ENCODE assay signal across 18 mouse cellular contexts in genomic region chr16:51916337-51916736, GRCm38 (mm10).
A peak's percentile ranks its signal among the peaks of the same experiment; 100 is the strongest.
DNase-seq lines count a peak whose midpoint lies in the region; ATAC-seq and TF ChIP-seq lines count a peak whose summit lies in the region.
"Had no signal": no experiment of that assay in that cellular context is flagged by ENCODE, and none has a peak within 500 bp of the region (broad histone marks: within the 10 kb centered on the region; RNA-seq: fewer than 3 reads in every experiment).

No protein-coding gene starts in this region.

- TF ChIP-seq EP300 in heart, adult 2 months (IDR thresholded peaks at IDR 0.05; ENCODE audit: insufficient read depth, low read depth, low read length), result no peak

- no peaks in the 10 kb centered on the region for H3K27me3 ChIP-seq in heart, embryonic 14.5 days (ENCODE audit: control insufficient read depth, insufficient read depth, low read length)
- no peaks in the 10 kb centered on the region for H3K27me3 ChIP-seq in heart, adult 2 months (ENCODE audit: control insufficient read depth, insufficient read depth, low read length)
- no peaks in the 10 kb centered on the region for H3K27me3 ChIP-seq in embryonic facial prominence, embryonic 14.5 days (replicated peaks; ENCODE audit: control insufficient read depth, insufficient read depth, low read length)
- no peaks in the 10 kb centered on the region for H3K27me3 ChIP-seq in midbrain, embryonic 12.5 days
- no peaks in the 10 kb centered on the region for H3K27me3 ChIP-seq in intestine, embryonic 15.5 days (replicated peaks)
- H3K27me3 ChIP-seq: embryonic facial prominence, embryonic 15.5 days; heart, embryonic 15.5 days; limb, embryonic 15.5 days had no signal

- no peak for ATAC-seq in heart, embryonic 14.5 days (ENCODE audit: insufficient number of reproducible peaks, insufficient read depth, low FRiP score, low read depth)
- peak; percentile 44; the same call in 1 of the 2 replicates for ATAC-seq in embryonic facial prominence, embryonic 14.5 days (ENCODE audit: low read depth)
- peak; percentile 69; the same call in 1 of the 2 replicates for ATAC-seq in midbrain, embryonic 12.5 days (ENCODE audit: low FRiP score, low read depth)
- ATAC-seq in intestine, embryonic 15.5 days, result no peak
- ATAC-seq: liver, postnatal 0 days had no signal

- intact Hi-C loops in heart, adult 2 months (cut with DNase I), result no loop called here

- no peaks in the 10 kb centered on the region for H3K36me3 ChIP-seq in heart, embryonic 14.5 days (ENCODE audit: control insufficient read depth, insufficient read depth, low read length)
- H3K36me3 ChIP-seq in heart, adult 2 months (ENCODE audit: control insufficient read depth, insufficient read depth, low read length), result no peaks in the 10 kb centered on the region
- H3K36me3 ChIP-seq in embryonic facial prominence, embryonic 14.5 days (ENCODE audit: control insufficient read depth, insufficient read depth, low read length), result no peaks in the 10 kb centered on the region
- no peaks in the 10 kb centered on the region for H3K36me3 ChIP-seq in midbrain, embryonic 12.5 days
- no peaks in the 10 kb centered on the region for H3K36me3 ChIP-seq in intestine, embryonic 15.5 days
- H3K36me3 ChIP-seq: embryonic facial prominence, embryonic 15.5 days; heart, embryonic 15.5 days; limb, embryonic 15.5 days had no signal

- 28% methylated on average over 5 of the region's 5 CpGs for WGBS in heart, embryonic 14.5 days
- WGBS in heart, adult 2 months, result 39% methylated on average over 5 of the region's 5 CpGs
- WGBS in embryonic facial prominence, embryonic 14.5 days, result 49% methylated on average over 5 of the region's 5 CpGs
- WGBS in midbrain, embryonic 12.5 days, result 63% methylated on average over 5 of the region's 5 CpGs
- 52% methylated on average over 5 of the region's 5 CpGs for WGBS in intestine, embryonic 15.5 days

- H3K27ac ChIP-seq in heart, embryonic 14.5 days (replicated peaks in 1 of 2; ENCODE audit: control insufficient read depth in 1 of 2, insufficient read depth in 1 of 2, low read depth in 2 of 2, low read length in 2 of 2), result no peak overlapping the region
- no peak overlapping the region for H3K27ac ChIP-seq in heart, adult 2 months
- H3K27ac ChIP-seq in embryonic facial prominence, embryonic 14.5 days (replicated peaks; ENCODE audit: low read depth, low read length), result peak overlapping the region; percentile 13; the same call in 1 of the 2 replicates
- peak overlapping the region; percentile 64 for H3K27ac ChIP-seq in midbrain, embryonic 12.5 days (replicated peaks)
- no peak overlapping the region for H3K27ac ChIP-seq in intestine, embryonic 15.5 days
- H3K27ac ChIP-seq: embryonic facial prominence, embryonic 15.5 days; heart, embryonic 15.5 days; kidney, postnatal 0 days; limb, embryonic 15.5 days; stomach, postnatal 0 days had no signal

- H3K4me2 ChIP-seq in heart, embryonic 14.5 days (ENCODE audit: low read length), result peak overlapping the region; percentile 25
- no peak overlapping the region for H3K4me2 ChIP-seq in embryonic facial prominence, embryonic 14.5 days (ENCODE audit: low read depth, low read length)
- H3K4me2 ChIP-seq in midbrain, embryonic 12.5 days (replicated peaks), result peak overlapping the region; percentile 36; the same call in 1 of the 2 replicates
- H3K4me2 ChIP-seq in intestine, embryonic 15.5 days (replicated peaks), result no peak overlapping the region
- H3K4me2 ChIP-seq: embryonic facial prominence, embryonic 15.5 days; heart, embryonic 15.5 days; limb, embryonic 15.5 days had no signal

- H3K79me2 ChIP-seq in heart, adult 2 months (replicated peaks; ENCODE audit: control insufficient read depth, insufficient read depth, low read length), result no peaks in the 10 kb centered on the region

- H3K4me1 ChIP-seq in heart, embryonic 14.5 days (ENCODE audit: control insufficient read depth in 2 of 2, insufficient read depth in 2 of 2, low read length in 2 of 2), result peaks cover 0 to 3% of the 10 kb centered on the region in 2 experiments; a peak in 2 of 4 replicates
- H3K4me1 ChIP-seq in heart, adult 2 months (ENCODE audit: control insufficient read depth, insufficient read depth, low read length), result no peaks in the 10 kb centered on the region
- peaks cover 14% of the 10 kb centered on the region for H3K4me1 ChIP-seq in embryonic facial prominence, embryonic 14.5 days (ENCODE audit: control insufficient read depth, insufficient read depth, low read length)
- peaks cover 20% of the 10 kb centered on the region for H3K4me1 ChIP-seq in midbrain, embryonic 12.5 days
- no peaks in the 10 kb centered on the region for H3K4me1 ChIP-seq in intestine, embryonic 15.5 days (replicated peaks)

- H3K9ac ChIP-seq in heart, embryonic 14.5 days (ENCODE audit: low read length), result no peak overlapping the region
- no peak overlapping the region for H3K9ac ChIP-seq in heart, adult 2 months (ENCODE audit: low read depth, low read length)
- no peak overlapping the region for H3K9ac ChIP-seq in embryonic facial prominence, embryonic 14.5 days (ENCODE audit: low read depth, low read length)
- 0 out of 2 replicates have a peak overlapping the region, but pooled peaks have one; percentile 15 for H3K9ac ChIP-seq in midbrain, embryonic 12.5 days (replicated peaks)
- H3K9ac ChIP-seq in intestine, embryonic 15.5 days, result no peak overlapping the region
- H3K9ac ChIP-seq: embryonic facial prominence, embryonic 15.5 days; heart, embryonic 15.5 days; limb, embryonic 15.5 days; liver, postnatal 0 days had no signal

- H3K9me3 ChIP-seq in heart, embryonic 14.5 days (ENCODE audit: control insufficient read depth, low read length), result no peaks in the 10 kb centered on the region
- H3K9me3 ChIP-seq in embryonic facial prominence, embryonic 14.5 days (ENCODE audit: control insufficient read depth, low read length), result no peaks in the 10 kb centered on the region; the same call in 1 of the 2 replicates
- no peaks in the 10 kb centered on the region for H3K9me3 ChIP-seq in midbrain, embryonic 12.5 days
- no peaks in the 10 kb centered on the region for H3K9me3 ChIP-seq in intestine, embryonic 15.5 days
- H3K9me3 ChIP-seq: embryonic facial prominence, embryonic 15.5 days; heart, embryonic 15.5 days; limb, embryonic 15.5 days had no signal

- peak; percentile 14 for DNase-seq in embryo, embryonic 11 days
- no peak for DNase-seq in embryo, embryonic 10.5 days (ENCODE audit: low spot score)
- DNase-seq in heart, adult 2 months, result no peak
- no peak for DNase-seq in embryonic facial prominence, embryonic 14.5 days (ENCODE audit: low spot score)
- no peak for DNase-seq in T-cell, adult 2 months (ENCODE audit: low spot score)
- DNase-seq: gastrocnemius, postnatal 14 days; layer of hippocampus, adult 9-11 months; liver, postnatal 0 days; lung, postnatal 4 days; thymus, postnatal 14 days had no signal

- no peak for TF ChIP-seq POLR2A in heart, adult 2 months (IDR thresholded peaks at IDR 0.05; ENCODE audit: insufficient read depth, low read depth, low read length)

- no peak overlapping the region for H3K4me3 ChIP-seq in heart, embryonic 14.5 days (ENCODE audit: control insufficient read depth in 1 of 2, insufficient read depth in 1 of 2, low read depth in 1 of 2, low read length in 2 of 2)
- H3K4me3 ChIP-seq in heart, adult 2 months, result no peak overlapping the region
- no peak overlapping the region for H3K4me3 ChIP-seq in embryonic facial prominence, embryonic 14.5 days (ENCODE audit: low read depth, low read length)
- H3K4me3 ChIP-seq in midbrain, embryonic 12.5 days, result no peak overlapping the region
- no peak overlapping the region for H3K4me3 ChIP-seq in intestine, embryonic 15.5 days (replicated peaks)
- H3K4me3 ChIP-seq: embryonic facial prominence, embryonic 15.5 days; heart, embryonic 15.5 days; limb, embryonic 15.5 days had no signal

- no peak for TF ChIP-seq CTCF in heart, adult 2 months (IDR thresholded peaks at IDR 0.05)

Comparison
In these comparisons a context has a peak if more than half of its experiments do, and no peak if none do; other contexts are left out.
1. ATAC-seq: peak in embryonic facial prominence, embryonic 14.5 days (single experiment) and midbrain, embryonic 12.5 days (single experiment); none in heart, embryonic 14.5 days (single experiment) and intestine, embryonic 15.5 days (single experiment).
2. H3K27ac ChIP-seq: peak in embryonic facial prominence, embryonic 14.5 days (single experiment) and midbrain, embryonic 12.5 days (single experiment); none in heart, embryonic 14.5 days (0 of 2), heart, adult 2 months (single experiment) and intestine, embryonic 15.5 days (single experiment).
3. H3K4me2 ChIP-seq: peak in heart, embryonic 14.5 days (single experiment) and midbrain, embryonic 12.5 days (single experiment); none in embryonic facial prominence, embryonic 14.5 days (single experiment) and intestine, embryonic 15.5 days (single experiment).